Mouse (Mus musculus) left cerebral cortex, adult 2 months (tissue): ENCODE results near the gene Trappc3. TPM values are rescaled to one million over a fixed set of nuclear protein-coding genes. Genes with fewer than 3 reads are reported as not detected.

Source experiments
- DNase-seq, 2 experiments: peaks; one replicate each; pipeline ENCODE4 v3.0.0; 2021 to 2022; ENCODE audit warnings: low spot score in 2 of 2, mixed read lengths in 1 of 2; ENCODE audit errors: extremely low spot score in 1 of 2
- H3K27ac ChIP-seq: fragments of 200-600 bp; 2 replicates; pipeline ENCODE4 v1.8.1; 2022
- H3K4me3 ChIP-seq: fragments of 200-600 bp; 2 replicates; pipeline ENCODE4 v1.8.1; 2022
- CTCF ChIP-seq: fragments of 200-600 bp; IDR thresholded peaks from 2 replicates; pipeline ENCODE4 v1.8.1; 2022; ENCODE audit warnings: antibody characterized with exemption, mild to moderate bottlenecking, moderate library complexity
- intact Hi-C: fragments of 180-260 bp; cut with DNase I; formaldehyde crosslinking; loops from one replicate; pipeline ENCODE4 v1.15.1; 2025
- total RNA-seq, 2 experiments: library from RNA; stranded (reverse); gene quantifications; 2 replicates each; pipeline ENCODE4 v1.2.3; 2021

Gene Trappc3
- total RNA-seq, 2 experiments from 2014 or later = 77.0 to 87.5 TPM

DNA sequence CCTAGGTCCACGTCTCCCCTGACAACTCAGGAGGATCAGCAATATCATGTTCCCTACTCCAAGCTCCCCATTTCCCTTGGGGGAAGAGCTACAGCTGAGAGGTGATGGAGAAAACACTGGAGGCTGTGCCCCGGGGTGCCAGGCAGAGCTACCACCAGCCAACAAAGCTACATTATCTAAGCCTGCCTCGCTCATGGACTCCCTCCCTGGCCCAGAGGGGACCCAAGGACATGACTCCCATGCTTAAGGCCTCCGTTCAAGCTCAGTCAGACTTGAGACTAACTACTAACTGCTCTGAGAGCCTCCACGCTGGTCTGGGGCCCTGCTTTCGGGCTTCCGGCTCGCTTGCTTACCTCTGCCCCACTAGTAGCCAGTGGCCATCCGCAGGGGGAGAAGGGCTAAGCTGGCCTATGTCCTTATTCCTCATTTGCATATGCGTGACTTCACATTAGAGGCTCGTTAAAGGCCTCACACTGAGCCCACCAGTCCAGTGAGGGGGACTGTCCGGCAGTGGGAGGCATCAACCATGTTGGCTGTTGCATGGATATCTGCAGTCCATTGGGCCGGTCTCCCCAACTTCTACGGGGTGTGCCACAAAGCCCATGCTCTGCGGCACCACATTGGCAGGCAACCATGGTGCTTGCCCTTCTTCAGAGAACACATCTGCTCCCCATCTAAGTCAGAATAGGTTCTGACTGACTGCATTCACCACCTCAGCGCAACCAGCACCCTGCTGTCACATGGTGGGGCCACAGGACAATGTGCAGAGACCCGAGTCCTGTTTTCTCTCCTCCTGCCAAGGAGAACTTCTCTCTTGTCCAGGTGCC, 9.5 kb upstream of the Trappc3 start:
- TF ChIP-seq CTCF = no peak
- intact Hi-C loops = loop anchor here (5.0 kb wide), 1 partner anchor 150 kb away; the partner anchor contains the start of gene Stk40
- H3K4me3 ChIP-seq = peak overlapping the region; percentile 99
- peak overlapping the region; percentile 89 for H3K27ac ChIP-seq
- DNase-seq = no peak

- TF ChIP-seq CTCF = no peak
- Histone ChIP-seq H3K4me3 (peak overlapping the region; percentile 99), H3K27ac (peak overlapping the region; percentile 89)
- no peak for DNase-seq
- intact Hi-C loops = loop anchor here (2.0 to 5.0 kb wide), 2 partner anchors 17 to 151 kb away; partner anchors contain the start of gene Stk40
Observed at GRCm38 (mm10) chr4:126253637-126254272, 8.4 kb upstream of the Trappc3 start.

DNA sequence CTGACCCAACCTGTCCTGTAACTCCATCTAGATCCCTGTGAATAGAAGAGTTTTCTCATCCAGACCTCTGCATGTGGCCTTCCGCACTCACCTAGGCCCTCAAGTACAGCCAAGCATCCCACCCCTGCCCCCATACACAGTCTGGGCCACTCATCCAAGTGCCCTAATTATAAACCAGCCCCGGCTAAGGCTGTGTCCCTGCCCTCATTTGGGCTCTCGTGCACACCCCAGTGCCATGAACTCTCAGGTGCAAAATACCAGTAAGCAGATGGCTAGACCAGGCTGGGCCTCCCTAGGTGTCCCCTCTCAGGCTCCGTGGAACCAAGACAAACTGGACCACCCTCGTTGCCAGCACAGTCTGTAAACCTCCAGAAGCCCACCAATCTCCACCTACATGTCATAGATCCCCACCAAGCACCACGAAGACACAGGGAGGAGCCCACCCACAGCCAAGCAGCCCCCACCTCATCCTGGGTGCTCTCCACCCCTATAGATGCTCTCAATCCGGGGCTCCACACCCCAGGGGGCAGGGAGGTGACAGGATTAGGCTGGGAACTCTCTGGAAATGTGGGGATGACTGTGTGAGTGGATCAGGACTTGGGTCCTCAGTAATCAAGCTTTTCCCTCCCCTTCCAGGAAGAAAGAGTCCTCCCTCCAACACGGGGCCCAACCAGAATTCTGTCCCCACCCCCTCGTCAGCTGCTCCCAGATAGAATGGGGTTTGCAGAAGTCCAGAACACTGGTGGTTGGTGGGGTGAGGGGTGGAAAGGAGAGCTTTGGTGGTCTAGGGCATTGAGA, 7.6 kb upstream of the Trappc3 start:
- peak overlapping the region; percentile 99 for H3K4me3 ChIP-seq
- H3K27ac ChIP-seq = peak overlapping the region; percentile 56
- peak in 1 of 2 experiments; percentile 65 for DNase-seq
- intact Hi-C loops = loop anchor here (2.0 to 5.0 kb wide), 2 partner anchors 18 to 152 kb away; partner anchors contain the start of gene Stk40
- TF ChIP-seq CTCF = no peak

- peak overlapping the region; percentile 100 for H3K27ac ChIP-seq
- TF ChIP-seq CTCF = no peak
- peak overlapping the region; percentile 99 for H3K4me3 ChIP-seq
- intact Hi-C loops = loop anchor here (2.0 kb wide), 1 partner anchor 19 kb away; no protein-coding TSS in a partner anchor
- DNase-seq = peak in 1 of 2 experiments; percentile 58
Observed at GRCm38 (mm10) chr4:126255113-126256001, 6.8 kb upstream of the Trappc3 start.

GRCm38 (mm10) chr4:126256131-126256791, 5.9 kb upstream of the Trappc3 start, which contains the start of gene Map7d1:
Gene Map7d1, minus strand, starts transcription at chr4:126256343.
- Histone ChIP-seq H3K4me3 (peak within 1 kb of the TSS; percentile 99), H3K27ac (peak within 1 kb of the TSS; percentile 100)
- intact Hi-C loops = no loop called here
- peak; percentile 85 to 86 for DNase-seq
- peak; percentile 25 for TF ChIP-seq CTCF

- Histone ChIP-seq H3K4me3 (peak overlapping the region; percentile 99), H3K27ac (peak overlapping the region; percentile 100)
- intact Hi-C loops = no loop called here
- no peak for DNase-seq
- no peak for TF ChIP-seq CTCF
Observed at GRCm38 (mm10) chr4:126256967-126257881, 4.9 kb upstream of the Trappc3 start.

- Histone ChIP-seq H3K4me3 (no peak overlapping the region), H3K27ac (peak overlapping the region; percentile 56)
- intact Hi-C loops = no loop called here
- no peak for TF ChIP-seq CTCF
- DNase-seq = no peak
Observed at GRCm38 (mm10) chr4:126259063-126259462, 3.1 kb upstream of the Trappc3 start.

GRCm38 (mm10) chr4:126259523-126260160, 2.5 kb upstream of the Trappc3 start:
- no peak for DNase-seq

More at GRCm38 (mm10) chr4:126259523-126260160, 2.5 kb upstream of the Trappc3 start:
- intact Hi-C loops = loop anchor here (5.0 kb wide), 1 partner anchor 172 kb away; no protein-coding TSS in a partner anchor
- TF ChIP-seq CTCF = no peak; the same call in 1 of the 2 replicates
- Histone ChIP-seq H3K4me3 (no peak overlapping the region), H3K27ac (peak overlapping the region; percentile 56)
